Mouse (Mus musculus) spleen, adult 2 months (tissue): ENCODE measurements around the gene D430042O09Rik. TPM values are rescaled to one million over a fixed set of nuclear protein-coding genes. Genes with fewer than 3 reads are reported as not detected.

Experiments
- DNase-seq, 2 experiments: peaks; one replicate each; pipeline versions ENCODE4 v3.0.0 to v3.0.0-alpha.2; 2012 to 2021; ENCODE audit warnings: low spot score in 2 of 2, low read depth in 1 of 2
- H3K27ac ChIP-seq: fragments of 200-500 bp; 2 replicates; pipeline ENCODE4 v1.5.1; 2012; ENCODE audit warnings: low read length, inconsistent platforms; ENCODE audit not compliant: insufficient read depth
- H3K27me3 ChIP-seq: fragments of 200-500 bp; 2 replicates; pipeline ENCODE4 v1.6.1; 2012; ENCODE audit warnings: mild to moderate bottlenecking, moderate library complexity, low read length, inconsistent platforms; ENCODE audit not compliant: control insufficient read depth, insufficient read depth
- H3K36me3 ChIP-seq: fragments of 200-500 bp; 2 replicates; pipeline ENCODE4 v1.6.1; 2012; ENCODE audit warnings: mild to moderate bottlenecking, low read length, inconsistent platforms; ENCODE audit not compliant: control insufficient read depth, insufficient read depth
- H3K4me1 ChIP-seq: fragments of 200-500 bp; 2 replicates; pipeline ENCODE4 v1.6.1; 2011; ENCODE audit warnings: inconsistent platforms; ENCODE audit not compliant: control insufficient read depth, insufficient read depth, insufficient read length
- H3K4me3 ChIP-seq: fragments of 200-500 bp; 2 replicates; pipeline ENCODE4 v1.5.1; 2011; ENCODE audit warnings: mild to moderate bottlenecking, inconsistent platforms; ENCODE audit not compliant: insufficient read depth, insufficient read length; ENCODE audit errors: extremely low read depth
- CTCF ChIP-seq: fragments of 200-500 bp; IDR thresholded peaks from 2 replicates; pipeline ENCODE4 v1.5.1; 2011; ENCODE audit warnings: mild to moderate bottlenecking, inconsistent platforms; ENCODE audit not compliant: insufficient read depth, insufficient read length, insufficient replicate concordance; ENCODE audit errors: extremely low read depth
- POLR2A ChIP-seq: fragments of 200-500 bp; IDR thresholded peaks from 2 replicates; pipeline ENCODE4 v1.6.1; 2011; ENCODE audit warnings: low read depth, low read length, inconsistent platforms
- WGBS: fragments of 180-500 bp; shearing (Covaris S2); methylation state at CpG from one replicate; pipeline ENCODE4 v1.1.7; 2018; 5-methylcytosine and 5-hydroxymethylcytosine counted together
- polyA plus RNA-seq: library from polyadenylated mRNA; depleted of rRNA; stranded (reverse); fragments of >200 nt; gene quantifications from 2 replicates; pipeline ENCODE4 v1.2.3, GENCODE M21; 2012

The D430042O09Rik gene
- polyA plus RNA-seq, 1 experiment, result 7.0 TPM

- 76% methylated on average over 7 of the region's 7 CpGs for WGBS
- H3K4me1 ChIP-seq, result no peaks in the 10 kb centered on the region; the same call in 1 of the 2 replicates
- TF ChIP-seq CTCF (no peak), POLR2A (no peak)
- no peak overlapping the region for H3K4me3 ChIP-seq
- no peak overlapping the region for H3K27ac ChIP-seq
- no peaks in the 10 kb centered on the region for H3K27me3 ChIP-seq
- H3K36me3 ChIP-seq, result no peaks in the 10 kb centered on the region
- no peak for DNase-seq
These were observed 79.4 kb downstream of the D430042O09Rik start for GRCm38 (mm10) chr7:125787046-125787445.

- no peak for DNase-seq
- H3K36me3 ChIP-seq, result no peaks in the 10 kb centered on the region
- no peaks in the 10 kb centered on the region for H3K27me3 ChIP-seq
- 91% methylated on average over 8 of the region's 8 CpGs for WGBS
- no peak overlapping the region for H3K4me3 ChIP-seq
- no peaks in the 10 kb centered on the region for H3K4me1 ChIP-seq
- no peak overlapping the region for H3K27ac ChIP-seq
- TF ChIP-seq POLR2A (no peak), CTCF (no peak)
These were observed 82.4 kb downstream of the D430042O09Rik start for GRCm38 (mm10) chr7:125790039-125790438.

- Histone ChIP-seq H3K27me3 (no peaks in the 10 kb centered on the region), H3K4me1 (no peaks in the 10 kb centered on the region), H3K27ac (no peak overlapping the region), H3K36me3 (no peaks in the 10 kb centered on the region), H3K4me3 (no peak overlapping the region)
- TF ChIP-seq CTCF, result no peak
- TF ChIP-seq POLR2A, result no peak
- WGBS, result 79% methylated on average over 1 of the region's 1 CpGs
- no peak for DNase-seq
These were observed 98.9 kb downstream of the D430042O09Rik start for GRCm38 (mm10) chr7:125806571-125806970.

GRCm38 (mm10) chr7:125808210-125808609 lies 100.5 kb downstream of the D430042O09Rik start:
- TF ChIP-seq POLR2A (no peak), CTCF (no peak)
- Histone ChIP-seq H3K36me3 (peaks cover 2% of the 10 kb centered on the region; the same call in 1 of the 2 replicates), H3K27me3 (no peaks in the 10 kb centered on the region), H3K4me1 (no peaks in the 10 kb centered on the region), H3K27ac (no peak overlapping the region), H3K4me3 (no peak overlapping the region)
- no peak for DNase-seq
- WGBS, result 85% methylated on average over 3 of the region's 3 CpGs

GRCm38 (mm10) chr7:125812721-125813120 lies 105.0 kb downstream of the D430042O09Rik start:
- peaks cover 7% of the 10 kb centered on the region for H3K36me3 ChIP-seq

GRCm38 (mm10) chr7:125815733-125816132 lies 108.0 kb downstream of the D430042O09Rik start:
- Histone ChIP-seq H3K36me3 (peaks cover 10% of the 10 kb centered on the region), H3K4me1 (no peaks in the 10 kb centered on the region), H3K4me3 (no peak overlapping the region), H3K27me3 (no peaks in the 10 kb centered on the region), H3K27ac (no peak overlapping the region)
- WGBS, result 88% methylated on average over 3 of the region's 3 CpGs
- no peak for DNase-seq
- no peak for TF ChIP-seq POLR2A
- TF ChIP-seq CTCF, result no peak

More at GRCm38 (mm10) chr7:125812721-125813120, 105.0 kb downstream of the D430042O09Rik start:
- Histone ChIP-seq H3K27me3 (no peaks in the 10 kb centered on the region), H3K4me3 (no peak overlapping the region), H3K4me1 (no peaks in the 10 kb centered on the region), H3K27ac (no peak overlapping the region)
- no peak for DNase-seq
- 93% methylated on average over 8 of the region's 8 CpGs for WGBS
- TF ChIP-seq CTCF (no peak), POLR2A (no peak)

GRCm38 (mm10) chr7:125818301-125818712 lies 110.6 kb downstream of the D430042O09Rik start:
- H3K4me3 ChIP-seq, result no peak overlapping the region
- DNase-seq, result no peak
- WGBS, result 91% methylated on average over 9 of the region's 9 CpGs
- no peaks in the 10 kb centered on the region for H3K27me3 ChIP-seq
- TF ChIP-seq CTCF (no peak), POLR2A (no peak)
- no peaks in the 10 kb centered on the region for H3K4me1 ChIP-seq
- H3K27ac ChIP-seq, result no peak overlapping the region
- H3K36me3 ChIP-seq, result peaks cover 7% of the 10 kb centered on the region
